Mouse (Mus musculus): ENCODE data around the gene Tbc1d22a.
A peak's percentile ranks its signal among the peaks of the same experiment; 100 is the strongest.

Gene Tbc1d22a

GRCm38 (mm10) chr15:86283238-86283637 lies 69.0 kb downstream of the Tbc1d22a start:
- no peak for DNase-seq

GRCm38 (mm10) chr15:86285296-86285695 lies 71.0 kb downstream of the Tbc1d22a start:
- DNase-seq = no peak

GRCm38 (mm10) chr15:86290074-86290473 lies 75.8 kb downstream of the Tbc1d22a start:
- no peak for DNase-seq

DNA sequence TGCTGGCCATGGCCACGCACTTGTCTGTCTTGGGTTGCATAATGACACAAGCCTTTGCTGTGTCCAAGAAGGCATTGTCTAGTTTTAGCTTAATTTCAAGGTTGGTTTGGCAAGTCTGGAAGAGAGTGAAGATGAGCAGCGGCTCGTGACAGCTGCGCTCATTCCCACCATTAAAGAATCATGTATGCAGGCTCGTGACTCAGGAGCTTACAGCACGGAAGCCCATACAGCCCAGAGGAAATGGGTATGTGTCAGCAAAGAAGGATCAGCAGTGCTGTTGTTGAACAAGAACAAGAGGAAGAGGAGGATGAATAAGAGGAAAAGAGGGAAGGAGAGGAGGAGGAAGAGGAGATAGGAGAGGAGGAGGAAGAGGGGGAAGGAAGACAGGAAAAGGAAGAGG lies 78.0 kb downstream of the Tbc1d22a start:
- no peak for DNase-seq

- DNase-seq = no peak
Observed at GRCm38 (mm10) chr15:86294426-86294825, 80.2 kb downstream of the Tbc1d22a start.

DNA sequence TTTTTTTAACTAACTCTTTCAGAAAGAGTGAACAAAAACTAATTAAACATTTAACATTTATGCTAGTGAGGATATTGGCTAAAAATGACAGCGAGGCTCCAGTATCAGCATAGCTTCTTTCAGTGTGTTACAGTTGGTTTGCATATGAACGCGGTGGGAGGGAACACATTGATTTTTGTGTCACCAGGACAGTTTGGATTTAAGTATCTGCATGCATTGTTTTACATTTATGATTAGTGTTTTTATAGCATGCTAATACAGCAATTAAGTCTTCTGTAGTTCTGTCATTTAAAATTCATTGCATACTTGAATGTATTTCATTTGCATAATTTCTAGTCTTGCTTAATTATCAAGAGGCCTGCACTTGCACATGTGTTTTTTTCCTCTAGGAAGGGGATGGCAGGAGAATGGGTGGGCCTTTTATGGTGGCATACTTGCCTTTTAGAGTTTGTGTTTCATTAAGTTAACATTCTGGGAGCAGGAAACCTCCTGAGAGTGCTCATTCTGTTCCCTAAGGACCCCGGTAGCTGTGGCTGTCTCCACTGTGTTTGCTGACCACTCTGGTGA lies 81.5 kb downstream of the Tbc1d22a start:
- DNase-seq = no peak

DNA sequence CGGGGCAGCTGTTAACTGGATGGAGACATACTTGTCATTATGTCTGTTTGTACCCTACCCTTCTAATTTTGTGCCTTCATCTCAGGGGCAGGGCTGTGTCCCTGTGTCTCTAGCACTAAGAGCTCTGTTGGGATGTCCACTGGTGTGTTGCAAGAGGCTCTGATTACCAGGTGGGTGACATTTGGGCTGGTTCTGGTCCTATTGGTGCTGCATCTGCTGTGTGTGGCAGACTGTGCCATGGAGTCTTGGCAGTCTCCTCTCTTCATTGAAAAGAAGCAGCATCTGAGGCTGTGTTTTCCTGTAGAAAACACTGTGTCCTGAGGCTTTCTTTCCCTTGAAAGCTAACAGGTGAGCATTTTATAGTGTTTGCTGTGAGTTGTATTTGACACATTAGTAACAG lies 83.0 kb downstream of the Tbc1d22a start:
- no peak for DNase-seq

DNA sequence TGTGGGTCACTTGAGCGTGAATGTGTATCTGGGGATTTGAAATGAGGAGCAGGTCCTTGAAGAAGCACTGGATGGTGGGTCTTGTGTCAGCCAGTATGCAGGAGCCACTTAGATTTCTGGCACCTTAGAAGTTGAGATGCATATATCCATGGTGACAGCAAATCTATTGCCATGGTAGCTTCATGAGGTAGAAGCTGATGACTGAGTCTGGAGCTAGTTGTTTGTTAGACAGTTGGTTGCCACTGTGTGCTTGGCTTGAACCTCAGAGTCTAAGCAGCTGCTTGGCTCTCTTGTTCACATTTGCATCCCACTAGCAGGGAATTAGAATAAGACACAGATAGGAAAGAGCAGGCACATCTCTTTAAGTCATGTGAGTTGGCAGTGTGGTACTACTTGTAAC lies 89.6 kb downstream of the Tbc1d22a start:
- DNase-seq = no peak

DNA sequence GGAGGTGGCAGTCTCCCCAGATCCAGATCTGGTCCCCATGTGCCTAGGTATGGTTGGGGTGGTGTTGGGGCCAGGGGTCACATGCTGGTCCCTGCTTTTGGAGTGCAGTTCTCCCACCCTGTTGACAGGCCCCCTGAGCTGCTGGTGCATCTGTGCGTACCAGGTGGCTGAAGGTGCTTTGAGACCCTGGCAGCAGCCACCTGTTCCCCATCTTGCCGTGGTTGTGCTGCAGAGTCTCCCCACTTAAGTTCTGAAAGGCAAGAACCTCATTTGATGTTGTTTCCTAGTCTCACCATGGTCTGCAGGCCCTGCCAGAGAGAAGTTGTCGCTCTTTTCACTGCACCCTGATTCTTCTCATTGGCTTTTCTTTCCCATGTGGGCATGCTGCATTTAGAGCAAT lies 90.6 kb downstream of the Tbc1d22a start:
- DNase-seq = no peak

- no peak for DNase-seq
Observed at GRCm38 (mm10) chr15:86305290-86305689, 91.0 kb downstream of the Tbc1d22a start.

GRCm38 (mm10) chr15:86309213-86309829 lies 95.1 kb downstream of the Tbc1d22a start:
- no peak for DNase-seq

GRCm38 (mm10) chr15:86320803-86321510 lies 106.7 kb downstream of the Tbc1d22a start:
- no peak for DNase-seq

- DNase-seq = no peak
Observed at GRCm38 (mm10) chr15:86326341-86326740, 112.1 kb downstream of the Tbc1d22a start.

- no peak for DNase-seq
Observed at GRCm38 (mm10) chr15:86329911-86330310, 115.7 kb downstream of the Tbc1d22a start.

- no peak for DNase-seq
Observed at GRCm38 (mm10) chr15:86330454-86330853, 116.2 kb downstream of the Tbc1d22a start.

GRCm38 (mm10) chr15:86331501-86332245 lies 117.4 kb downstream of the Tbc1d22a start:
- no peak for DNase-seq

GRCm38 (mm10) chr15:86333176-86333575 lies 118.9 kb downstream of the Tbc1d22a start:
- no peak for DNase-seq

DNA sequence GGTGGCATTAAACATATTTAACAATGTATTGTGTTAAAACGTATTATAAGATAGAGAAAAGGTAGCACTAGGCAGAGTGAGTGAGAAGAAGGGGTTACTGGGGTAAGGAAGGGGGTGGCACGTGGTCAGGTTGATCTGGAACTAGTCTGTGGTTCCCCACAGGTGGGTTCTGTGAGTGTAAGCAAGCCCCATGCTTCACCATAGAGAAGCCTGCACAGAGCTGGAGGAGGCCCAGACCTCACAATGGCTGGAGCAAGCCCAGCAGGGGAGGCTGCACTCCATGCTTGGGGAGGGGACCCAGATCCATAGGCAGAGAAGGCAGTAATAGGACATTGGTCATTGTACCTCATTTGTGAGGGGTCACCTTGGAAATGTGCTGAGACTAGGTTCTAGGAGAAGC lies 119.3 kb downstream of the Tbc1d22a start:
- no peak for DNase-seq

- DNase-seq = no peak
Observed at GRCm38 (mm10) chr15:86334276-86334675, 120.0 kb downstream of the Tbc1d22a start.

DNA sequence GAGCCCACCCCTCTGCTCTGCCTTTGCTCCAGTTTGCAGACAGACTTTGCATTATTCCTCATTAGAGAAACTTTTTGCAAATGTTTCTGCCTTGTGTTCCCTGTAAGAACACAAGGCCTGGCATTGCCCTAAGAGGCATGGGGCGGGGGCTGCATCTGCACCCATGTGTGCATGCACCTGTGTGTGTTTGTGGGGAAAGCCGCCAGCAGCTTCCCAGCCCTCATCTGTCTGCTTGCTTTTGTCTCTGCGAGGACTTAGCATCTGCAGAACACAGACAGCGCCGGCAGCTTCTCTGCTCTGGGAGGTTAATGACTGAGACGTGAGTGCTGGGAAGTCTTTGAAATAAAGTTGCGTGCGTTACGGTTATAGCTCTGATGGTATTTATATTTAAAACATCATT lies 120.5 kb downstream of the Tbc1d22a start:
- no peak for DNase-seq

- peak in 1 of 2 experiments; percentile 47 for DNase-seq
Observed at GRCm38 (mm10) chr15:86335781-86336180, 121.5 kb downstream of the Tbc1d22a start.

GRCm38 (mm10) chr15:86337726-86338125 lies 123.5 kb downstream of the Tbc1d22a start:
- no peak for DNase-seq

- DNase-seq = no peak
Observed at GRCm38 (mm10) chr15:86339736-86340135, 125.5 kb downstream of the Tbc1d22a start.

DNA sequence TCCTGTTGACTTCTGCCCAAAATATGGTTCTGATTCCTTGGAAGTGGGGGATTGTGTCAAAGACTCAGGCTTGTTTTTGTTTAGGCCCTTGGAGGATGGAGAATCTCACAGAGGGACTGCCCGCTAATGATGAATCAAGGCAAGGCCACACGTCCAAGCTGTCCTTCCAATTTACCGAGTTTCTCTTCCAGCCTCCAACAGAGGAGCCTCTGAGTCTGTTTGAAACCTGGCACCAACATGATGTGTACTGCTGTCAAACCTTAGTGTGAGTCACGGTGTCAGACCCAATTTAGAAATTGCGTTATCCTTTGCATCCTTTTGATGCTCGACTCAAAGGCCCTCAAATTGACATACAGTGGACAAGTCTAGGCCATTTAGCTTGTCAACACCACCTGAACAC lies 126.5 kb downstream of the Tbc1d22a start:
- DNase-seq = no peak

Data from kidney, postnatal 25 days (tissue).